Mouse (Mus musculus): ENCODE results near the gene Guca2b. TPM values are rescaled to one million over a fixed set of nuclear protein-coding genes. Genes with fewer than 3 reads are reported as not detected.

Gene Guca2b
- total and polyA plus RNA-seq, 3 experiments = 1.1 to 2.3 TPM; not detected in 1

DNA sequence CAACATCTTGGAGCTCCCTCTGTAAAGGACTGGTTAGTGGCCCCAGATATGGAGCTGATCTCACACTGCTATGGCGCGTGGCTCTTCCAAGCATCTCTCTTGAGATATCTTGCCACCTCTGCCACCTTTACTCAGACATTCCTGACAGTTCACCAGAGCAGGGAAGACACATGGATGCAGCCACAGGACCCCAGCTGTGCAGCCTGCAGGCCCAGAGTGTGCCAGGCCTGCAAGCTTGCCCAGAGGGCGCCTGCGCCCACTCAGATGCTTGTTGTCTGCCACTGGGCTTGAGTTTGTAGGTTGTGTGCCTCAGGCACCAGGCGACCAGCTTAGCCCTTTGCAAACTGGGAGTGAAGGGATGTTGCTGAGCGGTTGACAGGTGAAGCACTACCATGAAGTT, 12.0 kb upstream of the Guca2b start:
- H3K4me2 ChIP-seq (ENCODE audit: insufficient read depth, low read depth, poor library complexity, severe bottlenecking) = peak overlapping the region; percentile 82
- no peak for DNase-seq (ENCODE audit: extremely low read depth)
- H3K9me3 ChIP-seq (replicated peaks; ENCODE audit: low read length) = no peaks in the 10 kb centered on the region
- no peak overlapping the region for H3K9ac ChIP-seq (ENCODE audit: insufficient read depth, low read depth)
- H3K4me3 ChIP-seq (replicated peaks in 1 of 3; ENCODE audit: low read depth in 2 of 3, low read length in 2 of 3, poor library complexity in 1 of 3) = no peak overlapping the region
- H3K27ac ChIP-seq (ENCODE audit: insufficient read depth, low read depth) = no peak overlapping the region
- TF ChIP-seq POLR2A (IDR thresholded peaks at IDR 0.05; ENCODE audit: low read depth, low read length) (no peak), ZMIZ1 (IDR thresholded peaks at IDR 0.05; ENCODE audit: low read depth, low read length) (no peak)
- dilution Hi-C loops (cut with MboI; ENCODE audit: extremely low pct_ligation_motif_present, extremely low pct_unique_long_range_greater_than_20kb, low sequenced_read_pairs) = no loop called here
- in situ Hi-C loops (cut with MboI; ENCODE audit: low pct_ligation_motif_present, low pct_unique_long_range_greater_than_20kb, low sequenced_read_pairs) = loop anchor here (25.0 kb wide), 1 partner anchor 408 kb away; the partner anchor contains the start of gene Cldn19
- no peaks in the 10 kb centered on the region for H3K79me2 ChIP-seq (replicated peaks; ENCODE audit: control insufficient read depth, extremely low read depth, insufficient read depth, poor library complexity, severe bottlenecking)
- H3K27me3 ChIP-seq (replicated peaks) = no peaks in the 10 kb centered on the region
- H3K36me3 ChIP-seq (replicated peaks in 1 of 2; ENCODE audit: control insufficient read depth in 1 of 2, insufficient read depth in 1 of 2, low read length in 1 of 2) = no peaks in the 10 kb centered on the region
- peaks cover 31 to 72% of the 10 kb centered on the region in 2 experiments for H3K4me1 ChIP-seq (ENCODE audit: control insufficient read depth in 1 of 2, insufficient read depth in 2 of 2)

DNA sequence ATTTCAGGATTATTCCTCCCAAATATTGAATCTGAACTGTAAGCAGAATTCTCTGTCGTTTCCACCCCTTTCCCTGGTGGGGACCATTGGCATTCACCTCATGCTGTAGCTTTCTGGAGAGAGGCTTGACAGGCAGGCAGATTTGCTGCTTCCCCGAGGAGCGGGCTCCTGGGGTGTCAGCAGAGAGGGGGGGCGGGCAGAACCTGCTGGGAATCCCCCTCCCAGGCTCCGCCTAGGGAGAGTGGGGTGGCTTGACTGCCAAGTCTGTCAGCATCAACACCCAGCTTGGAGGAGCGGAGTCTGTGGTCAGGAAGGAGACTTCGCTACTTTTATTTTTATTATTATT, 11.4 kb upstream of the Guca2b start:
- Histone ChIP-seq H3K4me3 (replicated peaks in 1 of 3; ENCODE audit: low read depth in 2 of 3, low read length in 2 of 3, poor library complexity in 1 of 3) (peak overlapping the region in 1 of 3 experiments; percentile 12), H3K27me3 (replicated peaks) (no peaks in the 10 kb centered on the region), H3K9ac (ENCODE audit: insufficient read depth, low read depth) (no peak overlapping the region; the same call in none of the 2 replicates), H3K27ac (ENCODE audit: insufficient read depth, low read depth) (peak overlapping the region; percentile 87; the same call in 1 of the 2 replicates), H3K9me3 (replicated peaks; ENCODE audit: low read length) (no peaks in the 10 kb centered on the region), H3K36me3 (replicated peaks in 1 of 2; ENCODE audit: control insufficient read depth in 1 of 2, insufficient read depth in 1 of 2, low read length in 1 of 2) (no peaks in the 10 kb centered on the region), H3K4me2 (ENCODE audit: insufficient read depth, low read depth, poor library complexity, severe bottlenecking) (peak overlapping the region; percentile 82), H3K79me2 (replicated peaks; ENCODE audit: control insufficient read depth, extremely low read depth, insufficient read depth, poor library complexity, severe bottlenecking) (no peaks in the 10 kb centered on the region), H3K4me1 (ENCODE audit: control insufficient read depth in 1 of 2, insufficient read depth in 2 of 2) (peaks cover 31 to 72% of the 10 kb centered on the region in 2 experiments)
- TF ChIP-seq TBP (conservative IDR thresholded peaks at IDR 0.05; ENCODE audit: low read depth, low read length) (no peak), ETS1 (conservative IDR thresholded peaks at IDR 0.05; ENCODE audit: low read depth, low read length) (no peak), ZNF384 (IDR thresholded peaks at IDR 0.05; ENCODE audit: low read depth, low read length) (no peak), ELF1 (IDR thresholded peaks at IDR 0.05; ENCODE audit: low read depth, low read length) (no peak), BHLHE40 (IDR thresholded peaks at IDR 0.05; ENCODE audit: low read depth, low read length) (no peak), IRF4 (IDR thresholded peaks at IDR 0.05; ENCODE audit: low read depth, low read length) (peak; percentile 1; the same call in 1 of the 2 replicates), CHD1 (IDR thresholded peaks at IDR 0.05; ENCODE audit: low read depth, low read length) (no peak), NRF1 (IDR thresholded peaks at IDR 0.05; ENCODE audit: low read depth, low read length) (no peak), USF2 (conservative IDR thresholded peaks at IDR 0.05; ENCODE audit: low read depth, low read length) (no peak), CTCF (conservative IDR thresholded peaks at IDR 0.05 in 1 of 2, IDR thresholded peaks at IDR 0.05 in 1 of 2; ENCODE audit: low read depth in 2 of 2, low read length in 2 of 2) (no peak), ZC3H11A (IDR thresholded peaks at IDR 0.05; ENCODE audit: low read depth, low read length) (no peak), UBTF (IDR thresholded peaks at IDR 0.05; ENCODE audit: low read depth, low read length) (no peak), USF1 (IDR thresholded peaks at IDR 0.05; ENCODE audit: low read depth, low read length) (no peak), MAZ (IDR thresholded peaks at IDR 0.05; ENCODE audit: low read depth, low read length) (peak; percentile 52; the same call in 1 of the 2 replicates), ZMIZ1 (IDR thresholded peaks at IDR 0.05; ENCODE audit: low read depth, low read length) (no peak), MXI1 (IDR thresholded peaks at IDR 0.05; ENCODE audit: low read depth, low read length) (0 out of 2 replicates have a peak, but pooled peaks have one; percentile 3), CHD2 (IDR thresholded peaks at IDR 0.05; ENCODE audit: low read length) (no peak), MAFK (IDR thresholded peaks at IDR 0.05; ENCODE audit: insufficient replicate concordance, low read length) (no peak), TCF12 (IDR thresholded peaks at IDR 0.05; ENCODE audit: low read depth, low read length) (no peak), POLR2AphosphoS2 (IDR thresholded peaks at IDR 0.05; ENCODE audit: low read depth, low read length) (no peak), GABPA (IDR thresholded peaks at IDR 0.05; ENCODE audit: insufficient replicate concordance, low read depth, low read length) (no peak)
- dilution Hi-C loops (cut with MboI; ENCODE audit: extremely low pct_ligation_motif_present, extremely low pct_unique_long_range_greater_than_20kb, low sequenced_read_pairs) (no loop called here), in situ Hi-C loops (cut with MboI; ENCODE audit: low pct_ligation_motif_present, low pct_unique_long_range_greater_than_20kb, low sequenced_read_pairs) (loop anchor here (25.0 kb wide), 1 partner anchor 408 kb away; the partner anchor contains the start of gene Cldn19)
- DNase-seq (ENCODE audit: extremely low read depth) = peak; percentile 48

Measured in CH12.LX (cell line).